17 mouse cellular contexts compared by ENCODE assay signal in the genomic region with DNA sequence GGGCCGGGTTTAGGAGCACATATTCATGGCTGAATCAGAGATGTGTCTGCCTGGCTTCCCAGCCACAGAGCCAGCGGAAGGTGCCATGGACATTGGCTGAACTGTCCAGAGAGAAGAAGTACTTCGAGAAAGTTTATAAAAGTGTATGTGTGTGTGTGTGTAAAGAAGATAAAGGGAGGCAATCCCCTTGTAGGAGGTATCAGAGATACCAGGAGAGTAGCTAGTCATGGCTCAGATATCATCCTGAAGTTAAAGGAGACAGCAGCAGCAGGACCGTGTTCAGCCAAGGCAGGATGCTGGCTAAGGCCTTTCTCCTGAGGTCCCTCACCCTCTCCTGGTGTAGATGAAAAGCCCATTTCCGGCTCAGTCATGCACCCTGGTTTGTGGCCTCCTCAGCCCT. TPM values are rescaled to one million over a fixed set of nuclear protein-coding genes. Genes with fewer than 3 reads are reported as not detected.
DNase-seq lines count a peak whose midpoint lies in the region; ATAC-seq and TF ChIP-seq lines count a peak whose summit lies in the region.
"Had no signal": no experiment of that assay in that cellular context is flagged by ENCODE, and none has a peak within 500 bp of the region (broad histone marks: within the 10 kb centered on the region; RNA-seq: fewer than 3 reads in every experiment).

No protein-coding gene starts in this region.

- WGBS in heart, embryonic 14.5 days, result 51% methylated on average over 5 of the region's 5 CpGs
- 62% methylated on average over 5 of the region's 5 CpGs for WGBS in kidney, postnatal 0 days
- 84% methylated on average over 5 of the region's 5 CpGs for WGBS in embryonic facial prominence, embryonic 14.5 days
- WGBS in liver, embryonic 13.5 days (ENCODE audit: insufficient replicate concordance), result 32% methylated on average over 5 of the region's 5 CpGs

- H3K36me3 ChIP-seq in heart, embryonic 14.5 days (ENCODE audit: control insufficient read depth, insufficient read depth, low read length), result no peaks in the 10 kb centered on the region
- H3K36me3 ChIP-seq in kidney, postnatal 0 days (ENCODE audit: insufficient read depth, low read length), result no peaks in the 10 kb centered on the region
- H3K36me3 ChIP-seq in embryonic facial prominence, embryonic 14.5 days (ENCODE audit: control insufficient read depth, insufficient read depth, low read length), result no peaks in the 10 kb centered on the region
- no peaks in the 10 kb centered on the region for H3K36me3 ChIP-seq in liver, embryonic 13.5 days

- DNase-seq in heart, postnatal 10 days, result no peak
- no peak for DNase-seq in kidney, postnatal 0 days (ENCODE audit: low spot score)
- DNase-seq in kidney, adult 9 months, result no peak
- no peak for DNase-seq in embryonic facial prominence, embryonic 14.5 days (ENCODE audit: low spot score)
- DNase-seq in liver, embryonic 13.5 days, result no peak
- no peak for DNase-seq in layer of hippocampus, adult 11-12 months (ENCODE audit: low spot score)
- DNase-seq: adrenal gland, postnatal 25 days; cerebellum, postnatal 36 days; left cerebral cortex, postnatal 4 days; right cerebral cortex, postnatal 14 days; thymus, postnatal 14 days had no signal

- TF ChIP-seq CTCF in kidney, postnatal 0 days (IDR thresholded peaks at IDR 0.05; ENCODE audit: low read depth), result no peak

- no peak for ATAC-seq in heart, embryonic 14.5 days (ENCODE audit: insufficient number of reproducible peaks, insufficient read depth, low FRiP score, low read depth)
- no peak for ATAC-seq in kidney, postnatal 0 days (replicated peaks; ENCODE audit: low FRiP score, low read depth)
- ATAC-seq in embryonic facial prominence, embryonic 14.5 days (ENCODE audit: low read depth), result no peak
- ATAC-seq in liver, embryonic 13.5 days (ENCODE audit: low read depth), result peak; percentile 43
- ATAC-seq: inflammation-experienced regulatory T-cells, adult 6 months had no signal

- intact Hi-C loops in heart, postnatal 10 days (cut with DNase I), result no loop called here

- peak overlapping the region; percentile 27; the same call in 1 of the 2 replicates for H3K9ac ChIP-seq in heart, embryonic 14.5 days (ENCODE audit: low read length)
- no peak overlapping the region for H3K9ac ChIP-seq in kidney, postnatal 0 days (ENCODE audit: low read depth, low read length)
- H3K9ac ChIP-seq in embryonic facial prominence, embryonic 14.5 days (ENCODE audit: low read depth, low read length), result no peak overlapping the region
- no peak overlapping the region for H3K9ac ChIP-seq in liver, embryonic 13.5 days

- no peaks in the 10 kb centered on the region for H3K27me3 ChIP-seq in heart, embryonic 14.5 days (ENCODE audit: control insufficient read depth, insufficient read depth, low read length)
- no peaks in the 10 kb centered on the region for H3K27me3 ChIP-seq in kidney, postnatal 0 days (ENCODE audit: insufficient read depth, low read length)
- H3K27me3 ChIP-seq in embryonic facial prominence, embryonic 14.5 days (replicated peaks; ENCODE audit: control insufficient read depth, insufficient read depth, low read length), result no peaks in the 10 kb centered on the region
- H3K27me3 ChIP-seq in liver, embryonic 13.5 days, result peaks cover 22% of the 10 kb centered on the region

- peaks cover 33 to 44% of the 10 kb centered on the region in 2 experiments for H3K4me1 ChIP-seq in heart, embryonic 14.5 days (ENCODE audit: control insufficient read depth in 2 of 2, insufficient read depth in 2 of 2, low read length in 2 of 2)
- peaks cover 37% of the 10 kb centered on the region for H3K4me1 ChIP-seq in kidney, postnatal 0 days (replicated peaks; ENCODE audit: insufficient read depth, low read length)
- H3K4me1 ChIP-seq in embryonic facial prominence, embryonic 14.5 days (ENCODE audit: control insufficient read depth, insufficient read depth, low read length), result peaks cover 17% of the 10 kb centered on the region
- peaks cover 49% of the 10 kb centered on the region for H3K4me1 ChIP-seq in liver, embryonic 13.5 days (replicated peaks)

- H3K4me3 ChIP-seq in heart, embryonic 14.5 days (ENCODE audit: control insufficient read depth in 1 of 2, insufficient read depth in 1 of 2, low read depth in 1 of 2, low read length in 2 of 2), result no peak overlapping the region
- H3K4me3 ChIP-seq in kidney, postnatal 0 days (replicated peaks; ENCODE audit: low read depth, low read length), result no peak overlapping the region
- no peak overlapping the region for H3K4me3 ChIP-seq in embryonic facial prominence, embryonic 14.5 days (ENCODE audit: low read depth, low read length)
- no peak overlapping the region for H3K4me3 ChIP-seq in liver, embryonic 13.5 days (replicated peaks)
- H3K4me3 ChIP-seq: megakaryocyte, embryonic 14.5 days had no signal

- peak overlapping the region; percentile 33 for H3K4me2 ChIP-seq in heart, embryonic 14.5 days (ENCODE audit: low read length)
- no peak overlapping the region for H3K4me2 ChIP-seq in kidney, postnatal 0 days (ENCODE audit: low read length)
- 0 out of 2 replicates have a peak overlapping the region, but pooled peaks have one; percentile 3 for H3K4me2 ChIP-seq in embryonic facial prominence, embryonic 14.5 days (ENCODE audit: low read depth, low read length)
- H3K4me2 ChIP-seq in liver, embryonic 13.5 days, result no peak overlapping the region

- no peaks in the 10 kb centered on the region for H3K9me3 ChIP-seq in heart, embryonic 14.5 days (ENCODE audit: control insufficient read depth, low read length)
- H3K9me3 ChIP-seq in kidney, postnatal 0 days (replicated peaks; ENCODE audit: low read length), result no peaks in the 10 kb centered on the region
- H3K9me3 ChIP-seq in embryonic facial prominence, embryonic 14.5 days (ENCODE audit: control insufficient read depth, low read length), result no peaks in the 10 kb centered on the region
- no peaks in the 10 kb centered on the region for H3K9me3 ChIP-seq in liver, embryonic 13.5 days (replicated peaks)
- H3K9me3 ChIP-seq: megakaryocyte, embryonic 14.5 days had no signal

- H3K27ac ChIP-seq in heart, embryonic 14.5 days (replicated peaks in 1 of 2; ENCODE audit: control insufficient read depth in 1 of 2, insufficient read depth in 1 of 2, low read depth in 2 of 2, low read length in 2 of 2), result peak overlapping the region; percentile 81 to 82
- H3K27ac ChIP-seq in kidney, postnatal 0 days, result 0 out of 2 replicates have a peak overlapping the region, but pooled peaks have one; percentile 11
- 0 out of 2 replicates have a peak overlapping the region, but pooled peaks have one; percentile 49 for H3K27ac ChIP-seq in embryonic facial prominence, embryonic 14.5 days (replicated peaks; ENCODE audit: low read depth, low read length)
- no peak overlapping the region for H3K27ac ChIP-seq in liver, embryonic 13.5 days

RNA-seq across cellular contexts. Expression of gene Pth1r, which starts 4.5 kb away (rescaled TPM):
- 22.2 and 23.9 TPM in 2 replicates for polyA plus RNA-seq in heart, embryonic 14.5 days (2014; fragmentation: Nextera tagmentation; extraction: Ambion mirVana)
- total RNA-seq in heart, postnatal 10 days (2021), result 10 to 100 TPM; 11.5 to 13.4 TPM
- 179 and 192 TPM in 2 replicates for polyA plus RNA-seq in kidney, postnatal 0 days (2015; fragmentation: Nextera tagmentation; extraction: Ambion mirVana)
- polyA plus RNA-seq in embryonic facial prominence, embryonic 14.5 days (2014; fragmentation: Nextera tagmentation; extraction: Ambion mirVana), result 97.5 and 98.0 TPM in 2 replicates
- 4.7 and 5.8 TPM in 2 replicates for polyA plus RNA-seq in liver, embryonic 13.5 days (2015; fragmentation: Nextera tagmentation; extraction: Ambion mirVana)
- total RNA-seq: neutrophil, adult 5-6 weeks had no signal
- polyA plus RNA-seq: inflammation-experienced regulatory T-cells, adult 6 months had no signal

RNA-seq across cellular contexts. Expression of gene Myl3, which starts 9.8 kb away (rescaled TPM):
- polyA plus RNA-seq in heart, embryonic 14.5 days (2014; fragmentation: Nextera tagmentation; extraction: Ambion mirVana), result 4,569 and 4,875 TPM in 2 replicates
- over 10,000 TPM; 11,120 to 11,825 TPM for total RNA-seq in heart, postnatal 10 days (2021)
- polyA plus RNA-seq in kidney, postnatal 0 days (2015; fragmentation: Nextera tagmentation; extraction: Ambion mirVana), result 1.1 and 1.5 TPM in 2 replicates
- polyA plus RNA-seq in embryonic facial prominence, embryonic 14.5 days (2014; fragmentation: Nextera tagmentation; extraction: Ambion mirVana), result 39.1 and 53.6 TPM in 2 replicates
- polyA plus RNA-seq in liver, embryonic 13.5 days (2015; fragmentation: Nextera tagmentation; extraction: Ambion mirVana), result 0.56 and 5.4 TPM in 2 replicates
- total RNA-seq: adrenal gland, postnatal 25 days; MEL; neutrophil, adult 5-6 weeks had no signal
- polyA plus RNA-seq: inflammation-experienced regulatory T-cells, adult 6 months had no signal

RNA-seq across cellular contexts. Expression of gene Prss42, which starts 46.6 kb away (rescaled TPM):
- not detected in 2 replicates for polyA plus RNA-seq in heart, embryonic 14.5 days (2014; fragmentation: Nextera tagmentation; extraction: Ambion mirVana)
- not detected for total RNA-seq in heart, postnatal 10 days (2021)
- polyA plus RNA-seq in kidney, postnatal 0 days (2015; fragmentation: Nextera tagmentation; extraction: Ambion mirVana), result not detected in 2 replicates
- polyA plus RNA-seq in embryonic facial prominence, embryonic 14.5 days (2014; fragmentation: Nextera tagmentation; extraction: Ambion mirVana), result not detected in 2 replicates
- not detected in 2 replicates for polyA plus RNA-seq in liver, embryonic 13.5 days (2015; fragmentation: Nextera tagmentation; extraction: Ambion mirVana)
- total RNA-seq: adrenal gland, postnatal 25 days; layer of hippocampus, postnatal 10 days; left cerebral cortex, postnatal 4 days; MEL; neutrophil, adult 5-6 weeks had no signal
- polyA plus RNA-seq: inflammation-experienced regulatory T-cells, adult 6 months had no signal

Comparison
In these comparisons a context has a peak if more than half of its experiments do, and no peak if none do; other contexts are left out.
1. H3K4me2 ChIP-seq: peak in heart, embryonic 14.5 days (single experiment) and embryonic facial prominence, embryonic 14.5 days (single experiment); none in kidney, postnatal 0 days (single experiment) and liver, embryonic 13.5 days (single experiment).
2. RNA of gene Myl3, which starts 9.8 kb away (polyA plus RNA-seq): 4,569 to 4,875 TPM in heart, embryonic 14.5 days; 39.1 to 53.6 TPM in embryonic facial prominence, embryonic 14.5 days, 1.1 to 1.5 TPM in kidney, postnatal 0 days and 0.56 to 5.4 TPM in liver, embryonic 13.5 days; every median in the first group is over 10 times any median in the second.